Mouse (Mus musculus): ENCODE data around the gene Fbxo39. TPM values are rescaled to one million over a fixed set of nuclear protein-coding genes. Genes with fewer than 3 reads are reported as not detected.

Gene Fbxo39
- polyA plus RNA-seq (2014; fragmentation: Nextera tagmentation; extraction: Ambion mirVana) = not detected in 2 replicates

- Histone ChIP-seq H3K9ac (replicated peaks; ENCODE audit: low read length) (peak within 1 kb of the TSS; percentile 32), H3K27ac (replicated peaks; ENCODE audit: low read depth, low read length) (no peak within 1 kb of the TSS), H3K9me3 (replicated peaks; ENCODE audit: control insufficient read depth, low read length) (no peaks in the 10 kb centered on the region), H3K4me2 (ENCODE audit: low read depth, low read length) (peak within 1 kb of the TSS; percentile 56), H3K4me3 (ENCODE audit: low read depth, low read length) (peak within 1 kb of the TSS; percentile 21), H3K36me3 (replicated peaks; ENCODE audit: control insufficient read depth, insufficient read depth, low read depth, low read length) (no peaks in the 10 kb centered on the region), H3K27me3 (ENCODE audit: control insufficient read depth, insufficient read depth, low read length) (peaks cover 13% of the 10 kb centered on the region), H3K4me1 (ENCODE audit: control insufficient read depth, insufficient read depth, low read length) (no peaks in the 10 kb centered on the region)
- ATAC-seq (replicated peaks; ENCODE audit: insufficient number of reproducible peaks, low FRiP score, low TSS enrichment, low read depth) (no peak), DNase-seq (ENCODE audit: low spot score) (peak; percentile 20)
- WGBS = 10% methylated on average over 42 of the region's 42 CpGs
These were observed at the start of gene Fbxo39 for GRCm38 (mm10) chr11:72314151-72314895. TSS of gene Fbxo39 (plus strand) at chr11:72314444.

GRCm38 (mm10) chr11:72265483-72265882 lies 48.8 kb upstream of the Fbxo39 start:
- Histone ChIP-seq H3K4me3 (ENCODE audit: low read depth, low read length) (no peak overlapping the region), H3K4me2 (ENCODE audit: low read depth, low read length) (no peak overlapping the region), H3K27me3 (ENCODE audit: control insufficient read depth, insufficient read depth, low read length) (peaks cover 33% of the 10 kb centered on the region), H3K27ac (replicated peaks; ENCODE audit: low read depth, low read length) (no peak overlapping the region), H3K9ac (replicated peaks; ENCODE audit: low read length) (no peak overlapping the region), H3K36me3 (replicated peaks; ENCODE audit: control insufficient read depth, insufficient read depth, low read depth, low read length) (no peaks in the 10 kb centered on the region), H3K4me1 (ENCODE audit: control insufficient read depth, insufficient read depth, low read length) (peaks cover 3% of the 10 kb centered on the region; the same call in 1 of the 2 replicates), H3K9me3 (replicated peaks; ENCODE audit: control insufficient read depth, low read length) (no peaks in the 10 kb centered on the region)
- DNase-seq (ENCODE audit: low spot score) = peak; percentile 9
- ATAC-seq (replicated peaks; ENCODE audit: insufficient number of reproducible peaks, low FRiP score, low TSS enrichment, low read depth) = no peak
- WGBS = 4% methylated on average over 11 of the region's 11 CpGs

- peak overlapping the region; percentile 62 for H3K4me2 ChIP-seq (ENCODE audit: low read depth, low read length)
- peaks cover 3% of the 10 kb centered on the region; the same call in 1 of the 2 replicates for H3K4me1 ChIP-seq (ENCODE audit: control insufficient read depth, insufficient read depth, low read length)
- H3K9ac ChIP-seq (replicated peaks; ENCODE audit: low read length) = peak overlapping the region; percentile 30
- WGBS = 1% methylated on average over 46 of the region's 46 CpGs
- H3K4me3 ChIP-seq (ENCODE audit: low read depth, low read length) = peak overlapping the region; percentile 28
- no peaks in the 10 kb centered on the region for H3K36me3 ChIP-seq (replicated peaks; ENCODE audit: control insufficient read depth, insufficient read depth, low read depth, low read length)
- peaks cover 33% of the 10 kb centered on the region for H3K27me3 ChIP-seq (ENCODE audit: control insufficient read depth, insufficient read depth, low read length)
- ATAC-seq (replicated peaks; ENCODE audit: insufficient number of reproducible peaks, low FRiP score, low TSS enrichment, low read depth) (peak; percentile 81), DNase-seq (ENCODE audit: low spot score) (peak; percentile 74)
- no peaks in the 10 kb centered on the region for H3K9me3 ChIP-seq (replicated peaks; ENCODE audit: control insufficient read depth, low read length)
- no peak overlapping the region for H3K27ac ChIP-seq (replicated peaks; ENCODE audit: low read depth, low read length)
These were observed 47.9 kb upstream of the Fbxo39 start for GRCm38 (mm10) chr11:72266207-72266959.

- Histone ChIP-seq H3K9ac (replicated peaks; ENCODE audit: low read length) (peak within 1 kb of the TSS; percentile 30), H3K4me1 (ENCODE audit: control insufficient read depth, insufficient read depth, low read length) (peaks cover 3% of the 10 kb centered on the region; the same call in 1 of the 2 replicates), H3K27me3 (ENCODE audit: control insufficient read depth, insufficient read depth, low read length) (peaks cover 33% of the 10 kb centered on the region), H3K27ac (replicated peaks; ENCODE audit: low read depth, low read length) (no peak within 1 kb of the TSS), H3K4me2 (ENCODE audit: low read depth, low read length) (peak within 1 kb of the TSS; percentile 62), H3K9me3 (replicated peaks; ENCODE audit: control insufficient read depth, low read length) (no peaks in the 10 kb centered on the region), H3K4me3 (ENCODE audit: low read depth, low read length) (peak within 1 kb of the TSS; percentile 28), H3K36me3 (replicated peaks; ENCODE audit: control insufficient read depth, insufficient read depth, low read depth, low read length) (no peaks in the 10 kb centered on the region)
- DNase-seq (ENCODE audit: low spot score) = peak; percentile 49
- ATAC-seq (replicated peaks; ENCODE audit: insufficient number of reproducible peaks, low FRiP score, low TSS enrichment, low read depth) = 0 out of 2 replicates have a peak, but pooled peaks have one; percentile 52
- 4% methylated on average over 36 of the region's 36 CpGs for WGBS
These were observed 47.2 kb upstream of the Fbxo39 start, which contains the start of gene Slc13a5 for GRCm38 (mm10) chr11:72266960-72267560. TSS of gene Slc13a5 (minus strand) at chr11:72267222.

- no peak overlapping the region for H3K4me3 ChIP-seq (ENCODE audit: low read depth, low read length)
- no peaks in the 10 kb centered on the region for H3K36me3 ChIP-seq (replicated peaks; ENCODE audit: control insufficient read depth, insufficient read depth, low read depth, low read length)
- no peaks in the 10 kb centered on the region for H3K9me3 ChIP-seq (replicated peaks; ENCODE audit: control insufficient read depth, low read length)
- H3K27me3 ChIP-seq (ENCODE audit: control insufficient read depth, insufficient read depth, low read length) = peaks cover 10% of the 10 kb centered on the region
- WGBS = 64% methylated on average over 1 of the region's 1 CpGs
- H3K9ac ChIP-seq (replicated peaks; ENCODE audit: low read length) = no peak overlapping the region
- H3K27ac ChIP-seq (replicated peaks; ENCODE audit: low read depth, low read length) = no peak overlapping the region
- ATAC-seq (replicated peaks; ENCODE audit: insufficient number of reproducible peaks, low FRiP score, low TSS enrichment, low read depth) (no peak), DNase-seq (ENCODE audit: low spot score) (no peak)
- H3K4me1 ChIP-seq (ENCODE audit: control insufficient read depth, insufficient read depth, low read length) = peaks cover 3% of the 10 kb centered on the region; the same call in 1 of the 2 replicates
- H3K4me2 ChIP-seq (ENCODE audit: low read depth, low read length) = no peak overlapping the region
These were observed 42.5 kb upstream of the Fbxo39 start for GRCm38 (mm10) chr11:72271761-72272160.

- Histone ChIP-seq H3K36me3 (replicated peaks; ENCODE audit: control insufficient read depth, insufficient read depth, low read depth, low read length) (no peaks in the 10 kb centered on the region), H3K9ac (replicated peaks; ENCODE audit: low read length) (no peak overlapping the region), H3K4me2 (ENCODE audit: low read depth, low read length) (no peak overlapping the region), H3K4me1 (ENCODE audit: control insufficient read depth, insufficient read depth, low read length) (no peaks in the 10 kb centered on the region), H3K4me3 (ENCODE audit: low read depth, low read length) (no peak overlapping the region), H3K27me3 (ENCODE audit: control insufficient read depth, insufficient read depth, low read length) (no peaks in the 10 kb centered on the region), H3K9me3 (replicated peaks; ENCODE audit: control insufficient read depth, low read length) (no peaks in the 10 kb centered on the region), H3K27ac (replicated peaks; ENCODE audit: low read depth, low read length) (no peak overlapping the region)
- ATAC-seq (replicated peaks; ENCODE audit: insufficient number of reproducible peaks, low FRiP score, low TSS enrichment, low read depth) (no peak), DNase-seq (ENCODE audit: low spot score) (no peak)
- WGBS = 78% methylated on average over 3 of the region's 3 CpGs
These were observed 40.9 kb upstream of the Fbxo39 start for GRCm38 (mm10) chr11:72273341-72273740.

GRCm38 (mm10) chr11:72281143-72281851 lies 32.9 kb upstream of the Fbxo39 start:
- H3K4me2 ChIP-seq (ENCODE audit: low read depth, low read length) = no peak overlapping the region
- no peak for DNase-seq (ENCODE audit: low spot score)
- no peak for ATAC-seq (replicated peaks; ENCODE audit: insufficient number of reproducible peaks, low FRiP score, low TSS enrichment, low read depth)
- H3K27ac ChIP-seq (replicated peaks; ENCODE audit: low read depth, low read length) = no peak overlapping the region
- H3K4me3 ChIP-seq (ENCODE audit: low read depth, low read length) = no peak overlapping the region
- 80% methylated on average over 5 of the region's 5 CpGs for WGBS
- no peaks in the 10 kb centered on the region for H3K36me3 ChIP-seq (replicated peaks; ENCODE audit: control insufficient read depth, insufficient read depth, low read depth, low read length)
- H3K4me1 ChIP-seq (ENCODE audit: control insufficient read depth, insufficient read depth, low read length) = no peaks in the 10 kb centered on the region
- H3K9ac ChIP-seq (replicated peaks; ENCODE audit: low read length) = no peak overlapping the region
- H3K27me3 ChIP-seq (ENCODE audit: control insufficient read depth, insufficient read depth, low read length) = no peaks in the 10 kb centered on the region
- no peaks in the 10 kb centered on the region for H3K9me3 ChIP-seq (replicated peaks; ENCODE audit: control insufficient read depth, low read length)
